Mouse (Mus musculus): ENCODE data around the gene Tmcc2. TPM values are rescaled to one million over a fixed set of nuclear protein-coding genes. Genes with fewer than 3 reads are reported as not detected.
"Not testable (repeated sequence)": the region's sequence is repeated elsewhere in the genome, so short reads cannot be mapped to it uniquely, and the experiment has no call there.

Gene Tmcc2
- polyA plus RNA-seq, 1 experiment from 2014 or later, result 20.7 TPM

DNA sequence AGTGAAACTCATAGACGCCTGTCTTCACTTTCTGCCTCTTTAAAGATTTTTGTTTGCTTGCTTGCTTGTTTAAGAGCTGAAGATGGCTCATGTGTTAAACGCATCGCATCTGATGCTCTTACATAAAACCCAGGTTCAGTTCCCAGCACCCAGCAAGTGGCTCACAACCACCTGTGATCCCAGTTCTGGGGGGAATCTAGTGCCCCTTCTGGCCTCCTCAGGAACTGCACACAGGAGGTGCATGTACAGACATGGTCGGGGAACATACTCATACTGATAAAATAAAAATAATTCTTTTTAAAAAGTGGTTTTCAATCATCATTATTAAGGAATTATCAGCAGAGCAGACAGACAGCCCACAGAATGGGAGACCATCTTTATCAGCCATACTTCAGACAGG is 40.0 kb downstream of the Tmcc2 start:
- 97% methylated on average over 4 of the region's 4 CpGs for WGBS
- no peaks in the 10 kb centered on the region for H3K36me3 ChIP-seq (ENCODE audit: control insufficient read depth, insufficient read depth, low read length)
- no peak overlapping the region for H3K27ac ChIP-seq (ENCODE audit: low read depth, low read length)
- no peak for ATAC-seq (ENCODE audit: low read depth)
- H3K4me2 ChIP-seq (ENCODE audit: low read depth, low read length), result no peak overlapping the region
- H3K4me1 ChIP-seq (ENCODE audit: control insufficient read depth, insufficient read depth, low read length), result no peaks in the 10 kb centered on the region
- H3K27me3 ChIP-seq (ENCODE audit: control insufficient read depth, insufficient read depth, low read length), result no peaks in the 10 kb centered on the region
- no peak overlapping the region for H3K4me3 ChIP-seq (ENCODE audit: low read depth, low read length)
- no peaks in the 10 kb centered on the region for H3K9me3 ChIP-seq (ENCODE audit: control insufficient read depth, low read length)
- H3K9ac ChIP-seq (replicated peaks; ENCODE audit: low read depth, low read length), result no peak overlapping the region

DNA sequence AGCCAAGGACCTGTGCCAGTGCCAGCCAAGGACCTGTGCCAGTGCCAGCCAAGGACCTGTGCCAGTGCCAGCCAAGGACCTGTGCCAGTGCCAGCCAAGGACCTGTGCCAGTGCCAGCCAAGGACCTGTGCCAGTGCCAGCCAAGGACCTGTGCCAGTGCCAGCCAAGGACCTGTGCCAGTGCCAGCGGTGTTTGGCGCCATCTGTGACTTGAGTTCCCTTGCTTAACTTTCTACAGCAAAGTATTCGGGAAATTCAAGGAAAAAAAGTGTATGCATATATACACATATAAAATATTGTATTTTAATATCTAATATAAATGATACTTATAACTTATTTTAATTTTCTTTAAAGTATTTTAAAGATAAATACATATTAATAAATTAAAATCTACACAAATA is 41.5 kb downstream of the Tmcc2 start:
- H3K4me2 ChIP-seq (ENCODE audit: low read depth, low read length); H3K9me3 ChIP-seq (ENCODE audit: control insufficient read depth, low read length); H3K9ac ChIP-seq (replicated peaks; ENCODE audit: low read depth, low read length); H3K36me3 ChIP-seq (ENCODE audit: control insufficient read depth, insufficient read depth, low read length); H3K4me1 ChIP-seq (ENCODE audit: control insufficient read depth, insufficient read depth, low read length); H3K27ac ChIP-seq (ENCODE audit: low read depth, low read length); ATAC-seq (ENCODE audit: low read depth); H3K4me3 ChIP-seq (ENCODE audit: low read depth, low read length); H3K27me3 ChIP-seq (ENCODE audit: control insufficient read depth, insufficient read depth, low read length): not testable (repeated sequence)
- 93% methylated on average over 3 of the region's 3 CpGs for WGBS

DNA sequence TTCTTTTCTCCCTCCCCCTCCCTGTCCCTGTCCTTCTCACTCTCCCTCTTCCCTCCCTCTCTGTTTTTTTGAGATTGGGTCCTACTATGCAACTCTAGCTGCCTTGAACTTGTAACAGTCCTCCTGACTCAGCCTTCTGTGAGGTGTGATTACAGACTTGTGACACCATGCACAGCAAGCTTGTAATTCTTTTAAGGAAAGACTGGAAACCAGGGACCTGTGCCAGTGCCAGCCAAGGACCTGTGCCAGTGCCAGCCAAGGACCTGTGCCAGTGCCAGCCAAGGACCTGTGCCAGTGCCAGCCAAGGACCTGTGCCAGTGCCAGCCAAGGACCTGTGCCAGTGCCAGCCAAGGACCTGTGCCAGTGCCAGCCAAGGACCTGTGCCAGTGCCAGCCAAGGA is 42.0 kb downstream of the Tmcc2 start:
- not testable (repeated sequence) for H3K27me3 ChIP-seq (ENCODE audit: control insufficient read depth, insufficient read depth, low read length)

DNA sequence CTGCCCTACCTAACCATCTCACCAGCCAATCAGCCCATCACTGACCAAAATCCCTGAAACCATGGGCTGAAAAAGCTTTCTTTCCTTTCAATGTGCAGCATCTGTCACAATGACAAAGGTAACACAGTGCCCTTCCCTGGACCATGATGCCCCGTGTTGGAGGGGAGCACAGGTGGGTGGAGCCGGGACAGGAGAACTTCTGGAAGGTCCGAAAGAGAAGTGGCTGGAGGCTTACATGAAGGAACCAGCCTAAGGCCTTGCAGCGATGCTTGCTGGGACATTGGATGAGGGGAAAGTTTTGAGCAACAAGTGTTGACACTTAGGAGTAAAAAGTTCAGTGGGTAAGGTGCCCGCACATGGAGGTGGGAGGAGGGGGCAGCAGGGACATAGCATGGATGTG is 42.7 kb downstream of the Tmcc2 start:
- no peaks in the 10 kb centered on the region for H3K27me3 ChIP-seq (ENCODE audit: control insufficient read depth, insufficient read depth, low read length)
- no peaks in the 10 kb centered on the region for H3K36me3 ChIP-seq (ENCODE audit: control insufficient read depth, insufficient read depth, low read length)
- H3K4me2 ChIP-seq (ENCODE audit: low read depth, low read length), result no peak overlapping the region
- H3K9ac ChIP-seq (replicated peaks; ENCODE audit: low read depth, low read length), result no peak overlapping the region
- H3K4me3 ChIP-seq (ENCODE audit: low read depth, low read length), result no peak overlapping the region
- WGBS, result 86% methylated on average over 5 of the region's 5 CpGs
- no peaks in the 10 kb centered on the region for H3K9me3 ChIP-seq (ENCODE audit: control insufficient read depth, low read length)
- ATAC-seq (ENCODE audit: low read depth), result no peak
- H3K4me1 ChIP-seq (ENCODE audit: control insufficient read depth, insufficient read depth, low read length), result no peaks in the 10 kb centered on the region
- no peak overlapping the region for H3K27ac ChIP-seq (ENCODE audit: low read depth, low read length)

More for the DNA sequence above, 42.0 kb downstream of the Tmcc2 start:
- H3K36me3 ChIP-seq (ENCODE audit: control insufficient read depth, insufficient read depth, low read length); H3K27ac ChIP-seq (ENCODE audit: low read depth, low read length); H3K4me1 ChIP-seq (ENCODE audit: control insufficient read depth, insufficient read depth, low read length); H3K4me2 ChIP-seq (ENCODE audit: low read depth, low read length); H3K9me3 ChIP-seq (ENCODE audit: control insufficient read depth, low read length); H3K4me3 ChIP-seq (ENCODE audit: low read depth, low read length); H3K9ac ChIP-seq (replicated peaks; ENCODE audit: low read depth, low read length); ATAC-seq (ENCODE audit: low read depth): not testable (repeated sequence)

DNA sequence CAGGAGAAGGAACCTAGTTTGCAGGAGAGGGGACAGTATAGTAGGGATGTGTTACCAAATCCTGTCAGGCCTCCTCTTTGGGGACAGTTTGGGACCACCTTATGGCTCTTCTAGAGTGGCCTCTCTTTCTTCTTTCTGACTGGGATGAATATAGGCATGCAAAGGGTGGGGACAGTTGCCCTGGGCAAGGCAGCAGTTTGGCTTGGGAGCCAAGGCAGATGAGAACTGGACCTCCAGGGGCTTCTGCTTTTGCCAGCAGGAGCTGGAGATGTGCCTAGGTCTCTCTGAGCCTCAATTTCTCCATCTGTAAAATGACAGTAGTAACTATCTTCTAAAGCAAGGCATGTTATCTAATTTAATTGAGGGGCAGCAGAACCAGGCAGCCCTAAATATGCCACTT is 44.1 kb downstream of the Tmcc2 start:
- Histone ChIP-seq H3K4me1 (ENCODE audit: control insufficient read depth, insufficient read depth, low read length) (no peaks in the 10 kb centered on the region), H3K27ac (ENCODE audit: low read depth, low read length) (no peak overlapping the region), H3K9me3 (ENCODE audit: control insufficient read depth, low read length) (no peaks in the 10 kb centered on the region), H3K36me3 (ENCODE audit: control insufficient read depth, insufficient read depth, low read length) (no peaks in the 10 kb centered on the region), H3K27me3 (ENCODE audit: control insufficient read depth, insufficient read depth, low read length) (no peaks in the 10 kb centered on the region), H3K9ac (replicated peaks; ENCODE audit: low read depth, low read length) (no peak overlapping the region), H3K4me3 (ENCODE audit: low read depth, low read length) (no peak overlapping the region), H3K4me2 (ENCODE audit: low read depth, low read length) (no peak overlapping the region)
- no peak for ATAC-seq (ENCODE audit: low read depth)

DNA sequence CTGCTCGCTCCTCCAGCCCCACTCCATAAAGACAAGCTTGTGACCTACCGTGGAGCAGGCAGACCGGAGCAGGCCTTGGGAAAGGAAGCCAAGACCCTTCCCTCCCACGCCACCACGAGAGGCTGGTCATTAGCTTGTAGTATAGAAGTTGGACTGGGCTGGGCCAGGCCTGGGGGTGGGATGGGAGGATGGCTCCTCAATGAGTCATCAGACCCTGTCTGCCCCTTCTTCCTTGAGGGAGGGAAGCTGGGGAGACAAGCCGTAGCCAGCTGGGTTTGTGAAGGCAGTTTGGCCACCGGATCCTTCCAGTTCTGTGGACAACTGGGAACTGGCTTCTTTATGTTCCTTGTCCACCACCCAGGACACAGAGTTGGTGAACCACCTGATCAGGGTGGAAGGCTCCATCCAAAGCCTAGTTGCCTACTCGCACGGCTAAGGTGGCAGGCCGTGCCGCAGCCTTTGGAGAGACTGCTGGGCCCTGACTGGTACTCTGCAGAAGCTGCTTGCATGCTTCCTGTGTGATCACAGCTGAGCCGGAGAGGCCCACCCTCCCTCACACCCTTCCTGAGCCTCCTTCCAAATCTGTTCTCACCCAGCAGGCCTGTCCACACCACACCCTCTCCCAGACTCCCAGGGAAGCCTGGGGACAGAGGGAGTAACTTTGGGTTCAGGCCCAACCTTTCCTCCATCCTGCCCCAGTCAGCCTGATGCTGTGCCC is 44.8 kb downstream of the Tmcc2 start:
- Histone ChIP-seq H3K27me3 (ENCODE audit: control insufficient read depth, insufficient read depth, low read length) (no peaks in the 10 kb centered on the region), H3K4me3 (ENCODE audit: low read depth, low read length) (no peak overlapping the region), H3K9me3 (ENCODE audit: control insufficient read depth, low read length) (no peaks in the 10 kb centered on the region), H3K36me3 (ENCODE audit: control insufficient read depth, insufficient read depth, low read length) (no peaks in the 10 kb centered on the region), H3K9ac (replicated peaks; ENCODE audit: low read depth, low read length) (no peak overlapping the region), H3K4me1 (ENCODE audit: control insufficient read depth, insufficient read depth, low read length) (no peaks in the 10 kb centered on the region), H3K27ac (ENCODE audit: low read depth, low read length) (no peak overlapping the region), H3K4me2 (ENCODE audit: low read depth, low read length) (no peak overlapping the region)
- WGBS, result 88% methylated on average over 12 of the region's 12 CpGs
- ATAC-seq (ENCODE audit: low read depth), result no peak

DNA sequence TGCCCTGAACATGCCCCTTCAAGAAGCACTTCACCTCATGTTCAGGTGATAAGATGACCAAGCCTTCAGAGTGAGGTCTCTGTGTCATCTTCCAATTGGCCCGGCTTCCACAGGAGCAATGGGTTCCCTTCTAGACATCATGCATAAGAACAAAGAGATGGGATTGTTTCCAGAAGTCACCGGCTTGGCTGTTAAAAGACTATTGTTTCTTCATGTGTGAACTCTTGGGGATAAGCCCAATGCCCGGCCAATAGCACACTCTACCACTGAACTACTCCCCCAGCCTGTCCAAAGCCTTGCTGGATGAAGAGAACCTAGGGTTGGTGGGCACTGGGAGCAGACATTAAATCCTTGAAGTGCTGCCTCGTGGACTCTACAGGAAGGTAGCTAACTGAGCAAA is 45.6 kb downstream of the Tmcc2 start:
- Histone ChIP-seq H3K36me3 (ENCODE audit: control insufficient read depth, insufficient read depth, low read length) (no peaks in the 10 kb centered on the region), H3K9me3 (ENCODE audit: control insufficient read depth, low read length) (no peaks in the 10 kb centered on the region), H3K4me2 (ENCODE audit: low read depth, low read length) (no peak overlapping the region), H3K27ac (ENCODE audit: low read depth, low read length) (no peak overlapping the region), H3K4me3 (ENCODE audit: low read depth, low read length) (no peak overlapping the region), H3K9ac (replicated peaks; ENCODE audit: low read depth, low read length) (no peak overlapping the region), H3K27me3 (ENCODE audit: control insufficient read depth, insufficient read depth, low read length) (no peaks in the 10 kb centered on the region), H3K4me1 (ENCODE audit: control insufficient read depth, insufficient read depth, low read length) (no peaks in the 10 kb centered on the region)
- no peak for ATAC-seq (ENCODE audit: low read depth)
- 73% methylated on average over 4 of the region's 4 CpGs for WGBS

DNA sequence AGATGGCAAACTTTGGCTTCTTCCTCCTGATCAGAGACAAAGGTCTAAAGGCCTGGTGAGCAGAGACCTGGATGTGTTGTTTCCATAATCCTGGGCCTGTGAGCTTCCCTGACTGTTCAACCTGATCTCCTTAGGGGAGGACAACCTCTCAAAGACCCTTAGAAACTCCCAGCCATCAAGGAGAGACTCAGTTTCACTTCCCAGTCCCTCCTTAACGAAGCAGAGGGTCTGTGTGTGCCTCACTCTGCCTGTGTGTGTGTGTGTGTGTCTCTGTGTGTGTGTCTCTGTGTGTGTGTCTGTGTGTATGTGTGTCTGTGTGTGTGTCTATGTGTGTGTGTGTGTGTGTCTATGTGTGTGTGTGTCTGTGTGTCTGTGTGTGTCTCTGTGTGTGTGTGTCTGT is 47.4 kb downstream of the Tmcc2 start:
- no peak overlapping the region for H3K27ac ChIP-seq (ENCODE audit: low read depth, low read length)
- no peak overlapping the region for H3K4me3 ChIP-seq (ENCODE audit: low read depth, low read length)
- H3K36me3 ChIP-seq (ENCODE audit: control insufficient read depth, insufficient read depth, low read length), result no peaks in the 10 kb centered on the region
- H3K9me3 ChIP-seq (ENCODE audit: control insufficient read depth, low read length), result no peaks in the 10 kb centered on the region
- H3K4me2 ChIP-seq (ENCODE audit: low read depth, low read length), result no peak overlapping the region
- no peak overlapping the region for H3K9ac ChIP-seq (replicated peaks; ENCODE audit: low read depth, low read length)
- no peaks in the 10 kb centered on the region for H3K27me3 ChIP-seq (ENCODE audit: control insufficient read depth, insufficient read depth, low read length)
- 88% methylated on average over 1 of the region's 1 CpGs for WGBS
- no peaks in the 10 kb centered on the region for H3K4me1 ChIP-seq (ENCODE audit: control insufficient read depth, insufficient read depth, low read length)
- no peak for ATAC-seq (ENCODE audit: low read depth)

DNA sequence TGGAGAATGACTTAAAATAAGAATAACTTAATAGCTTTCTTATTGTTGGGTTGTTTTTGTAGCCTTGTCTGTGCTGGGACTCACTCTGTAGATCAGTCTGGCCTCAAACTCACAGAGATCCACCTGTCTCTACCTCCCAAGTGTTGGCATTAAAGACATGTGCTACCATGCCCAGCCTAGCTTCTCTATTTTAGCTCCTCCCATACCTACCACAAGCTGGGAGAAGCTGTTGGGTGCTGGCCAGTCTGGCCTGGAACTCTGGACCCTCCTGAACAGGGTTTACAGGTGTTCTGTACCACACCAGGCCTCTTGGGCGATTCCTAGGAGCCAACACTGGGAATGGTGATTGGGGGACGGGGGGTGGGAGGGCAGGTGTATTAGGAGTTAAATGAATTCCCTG is 47.9 kb downstream of the Tmcc2 start:
- Histone ChIP-seq H3K4me2 (ENCODE audit: low read depth, low read length) (no peak overlapping the region), H3K36me3 (ENCODE audit: control insufficient read depth, insufficient read depth, low read length) (no peaks in the 10 kb centered on the region), H3K9ac (replicated peaks; ENCODE audit: low read depth, low read length) (no peak overlapping the region), H3K4me1 (ENCODE audit: control insufficient read depth, insufficient read depth, low read length) (no peaks in the 10 kb centered on the region), H3K9me3 (ENCODE audit: control insufficient read depth, low read length) (no peaks in the 10 kb centered on the region), H3K27ac (ENCODE audit: low read depth, low read length) (no peak overlapping the region), H3K4me3 (ENCODE audit: low read depth, low read length) (no peak overlapping the region), H3K27me3 (ENCODE audit: control insufficient read depth, insufficient read depth, low read length) (no peaks in the 10 kb centered on the region)
- ATAC-seq (ENCODE audit: low read depth), result no peak
- 86% methylated on average over 2 of the region's 2 CpGs for WGBS
